Mouse (Mus musculus): ENCODE results near the gene Klrb1a.
"Not testable (repeated sequence)": the region's sequence is repeated elsewhere in the genome, so short reads cannot be mapped to it uniquely, and the experiment has no call there.

DNA sequence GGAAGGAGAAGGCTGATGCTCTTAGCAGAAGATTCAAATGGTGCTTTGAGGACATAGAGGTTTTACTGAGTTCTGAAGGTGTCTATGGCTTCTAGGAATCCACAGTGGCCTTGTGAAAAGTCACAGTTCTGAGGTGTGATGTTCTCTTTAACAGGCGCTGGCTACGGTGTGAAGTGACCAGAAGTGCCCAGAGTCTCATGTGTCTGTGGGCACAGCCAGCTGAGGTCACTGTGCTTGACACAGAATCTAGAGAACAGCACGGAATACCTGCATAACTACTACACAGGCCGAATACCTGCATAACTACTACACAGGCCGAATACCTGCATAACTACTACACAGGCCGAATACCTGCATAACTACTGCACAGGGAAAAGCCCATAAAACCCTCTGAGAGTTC lies 1.9 kb upstream of the Klrb1a start:
- not testable (repeated sequence) for TF ChIP-seq ELF1, NELFE (IDR thresholded peaks at IDR 0.05; ENCODE audit: low read depth, low read length)

Measured in CH12.LX (cell line).